Mouse (Mus musculus) ES-E14 (cell line): ENCODE measurements around the gene Chn2. TPM values are rescaled to one million over a fixed set of nuclear protein-coding genes. Genes with fewer than 3 reads are reported as not detected.

Experiments used
- DNase-seq: peaks from one replicate; pipeline ENCODE4 v3.0.0-alpha.2; 2013; ENCODE audit warnings: low read depth, low spot score
- H3K27ac ChIP-seq: 2 replicates; pipeline ENCODE4 v1.5.1; 2012; ENCODE audit warnings: low read depth, mild to moderate bottlenecking, low read length, moderate library complexity, mixed read lengths; ENCODE audit not compliant: poor library complexity, insufficient read depth, severe bottlenecking
- H3K36me3 ChIP-seq: 2 replicates; pipeline ENCODE4 v1.6.1; 2012; ENCODE audit warnings: mild to moderate bottlenecking, low read length, moderate library complexity, mixed read lengths; ENCODE audit not compliant: control insufficient read depth, poor library complexity, insufficient read depth, severe bottlenecking
- H3K4me1 ChIP-seq, 2 experiments: fragments of 150-350 bp in 1 of 2; sonication (generic) in 1 of 2; 2 replicates each; pipeline ENCODE4 v1.6.1; 2012; ENCODE audit warnings: low read length in 2 of 2, mild to moderate bottlenecking in 1 of 2, mixed read lengths in 1 of 2; ENCODE audit not compliant: control insufficient read depth in 2 of 2, insufficient read depth in 2 of 2, poor library complexity in 1 of 2
- H3K4me3 ChIP-seq, 2 experiments: fragments of 150-350 bp in 1 of 2; sonication (generic) in 1 of 2; 2 replicates each; pipeline ENCODE4 v1.5.1; 2012; ENCODE audit warnings: low read length in 2 of 2, low read depth in 1 of 2, mild to moderate bottlenecking in 1 of 2, mixed read lengths in 1 of 2; ENCODE audit not compliant: insufficient read depth in 1 of 2, poor library complexity in 1 of 2, severe bottlenecking in 1 of 2
- H3K9ac ChIP-seq: 2 replicates; pipeline ENCODE4 v1.6.1; 2012; ENCODE audit warnings: low read depth, mild to moderate bottlenecking, low read length, mixed read lengths; ENCODE audit not compliant: poor library complexity, insufficient read depth, severe bottlenecking
- H3K9me3 ChIP-seq: fragments of 150-350 bp; sonication (generic); 2 replicates; pipeline ENCODE4 v1.6.1; 2012; ENCODE audit warnings: low read depth, mild to moderate bottlenecking, low read length; ENCODE audit not compliant: control insufficient read depth, insufficient read depth
- CHD2 ChIP-seq: IDR thresholded peaks from 2 replicates; pipeline ENCODE4 v1.6.1; 2014; ENCODE audit warnings: mild to moderate bottlenecking, low read depth, low read length, inconsistent platforms
- HCFC1 ChIP-seq: IDR thresholded peaks from 2 replicates; pipeline ENCODE4 v1.6.1; 2012; ENCODE audit warnings: low read length, inconsistent platforms, borderline replicate concordance; ENCODE audit not compliant: insufficient read depth
- MAFK ChIP-seq: IDR thresholded peaks from 2 replicates; pipeline ENCODE4 v1.6.1; 2014; ENCODE audit warnings: mild to moderate bottlenecking, low read depth, low read length, inconsistent platforms; ENCODE audit not compliant: insufficient read depth
- ZC3H11A ChIP-seq: IDR thresholded peaks from 2 replicates; pipeline ENCODE4 v1.6.1; 2012; ENCODE audit warnings: low read depth, mild to moderate bottlenecking, inconsistent platforms, low read length, borderline replicate concordance
- ZNF384 ChIP-seq: IDR thresholded peaks from 2 replicates; pipeline ENCODE4 v1.6.1; 2012; ENCODE audit warnings: low read depth, low read length, inconsistent platforms
- in situ Hi-C, 2 experiments: fragments of 600-800 bp; cut with MboI; formaldehyde crosslinking; loops; one replicate each; pipeline ENCODE4 v1.15.1; 2025; ENCODE audit warnings: low sequenced_read_pairs in 2 of 2, inconsistent platforms in 1 of 2; ENCODE audit not compliant: unreplicated experiment in 2 of 2
- total RNA-seq: library from RNA; depleted of rRNA; stranded (reverse); fragments of 300-350 nt; gene quantifications from 2 replicates; pipeline ENCODE4 v1.2.3, GENCODE M21; 2012

Chn2 gene
- total RNA-seq, 1 experiment: 7.1 TPM

GRCm38 (mm10) chr6:54200031-54200722 lies 160.8 kb downstream of the Chn2 start:
- in situ Hi-C loops: loop anchor here in 1 of 2 experiments (25.0 kb wide), 1 partner anchor 163 kb away; the partner anchor contains the start of gene Chn2
- Histone ChIP-seq H3K4me3 (no peak overlapping the region), H3K9me3 (no peaks in the 10 kb centered on the region), H3K36me3 (no peaks in the 10 kb centered on the region), H3K9ac (no peak overlapping the region), H3K27ac (no peak overlapping the region), H3K4me1 (no peaks in the 10 kb centered on the region)
- DNase-seq: no peak
- TF ChIP-seq MAFK (no peak), HCFC1 (no peak), CHD2 (no peak), ZNF384 (no peak), ZC3H11A (no peak)

GRCm38 (mm10) chr6:54202311-54203020 lies 163.1 kb downstream of the Chn2 start:
- Histone ChIP-seq H3K36me3 (no peaks in the 10 kb centered on the region), H3K27ac (no peak overlapping the region), H3K9ac (no peak overlapping the region), H3K4me3 (no peak overlapping the region), H3K4me1 (no peaks in the 10 kb centered on the region), H3K9me3 (no peaks in the 10 kb centered on the region)
- DNase-seq: no peak
- in situ Hi-C loops: loop anchor here in 1 of 2 experiments (25.0 kb wide), 1 partner anchor 165 kb away; the partner anchor contains the start of gene Chn2
- TF ChIP-seq HCFC1 (no peak), CHD2 (no peak), MAFK (no peak), ZNF384 (no peak), ZC3H11A (no peak)

- DNase-seq: no peak
- in situ Hi-C loops: loop anchor here in 1 of 2 experiments (25.0 kb wide), 1 partner anchor 166 kb away; the partner anchor contains the start of gene Chn2
- Histone ChIP-seq H3K4me3 (no peak overlapping the region), H3K27ac (no peak overlapping the region), H3K4me1 (no peaks in the 10 kb centered on the region), H3K9ac (no peak overlapping the region), H3K9me3 (no peaks in the 10 kb centered on the region), H3K36me3 (no peaks in the 10 kb centered on the region)
- TF ChIP-seq HCFC1 (no peak), MAFK (no peak), ZNF384 (no peak), CHD2 (no peak), ZC3H11A (no peak)
Observed at GRCm38 (mm10) chr6:54203316-54203715, 164.0 kb downstream of the Chn2 start.

GRCm38 (mm10) chr6:54203926-54204325 lies 164.6 kb downstream of the Chn2 start:
- Histone ChIP-seq H3K9me3 (no peaks in the 10 kb centered on the region), H3K27ac (no peak overlapping the region), H3K4me1 (no peaks in the 10 kb centered on the region), H3K9ac (no peak overlapping the region), H3K4me3 (no peak overlapping the region), H3K36me3 (no peaks in the 10 kb centered on the region)
- TF ChIP-seq CHD2 (no peak), HCFC1 (no peak), ZNF384 (no peak), MAFK (no peak)
- DNase-seq: no peak
- in situ Hi-C loops: loop anchor here in 1 of 2 experiments (25.0 kb wide), 1 partner anchor 167 kb away; the partner anchor contains the start of gene Chn2
